Mouse (Mus musculus) fibroblast of lung, adult 2 months (primary cell): ENCODE measurements around the gene Fbxw5.
"Not testable (repeated sequence)": the region's sequence is repeated elsewhere in the genome, so short reads cannot be mapped to it uniquely, and the experiment has no call there.

Source experiments
- DNase-seq: peaks from one replicate; pipeline ENCODE4 v3.0.0-alpha.2; 2011; ENCODE audit warnings: low read depth

The Fbxw5 gene

DNA sequence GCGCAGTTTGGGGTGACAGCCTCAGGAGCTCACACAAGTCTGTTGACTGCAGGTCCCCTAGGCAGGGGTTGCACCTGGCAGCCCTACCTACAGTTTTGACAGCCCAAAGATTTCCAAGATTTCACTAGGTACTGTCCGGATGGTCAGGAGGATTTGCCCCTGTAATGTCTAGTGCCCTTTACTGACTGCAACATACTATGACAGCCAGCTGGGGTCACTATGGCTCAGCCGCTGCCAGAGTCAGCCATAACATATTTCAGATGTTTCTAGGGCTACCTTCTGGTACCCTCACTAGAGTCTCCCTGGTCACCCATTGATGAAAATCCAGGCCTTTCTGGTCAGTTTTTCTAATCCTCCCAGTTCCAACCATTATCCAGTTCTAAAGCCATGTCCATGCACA is 9.4 kb downstream of the Fbxw5 start:
- no peak for DNase-seq

DNA sequence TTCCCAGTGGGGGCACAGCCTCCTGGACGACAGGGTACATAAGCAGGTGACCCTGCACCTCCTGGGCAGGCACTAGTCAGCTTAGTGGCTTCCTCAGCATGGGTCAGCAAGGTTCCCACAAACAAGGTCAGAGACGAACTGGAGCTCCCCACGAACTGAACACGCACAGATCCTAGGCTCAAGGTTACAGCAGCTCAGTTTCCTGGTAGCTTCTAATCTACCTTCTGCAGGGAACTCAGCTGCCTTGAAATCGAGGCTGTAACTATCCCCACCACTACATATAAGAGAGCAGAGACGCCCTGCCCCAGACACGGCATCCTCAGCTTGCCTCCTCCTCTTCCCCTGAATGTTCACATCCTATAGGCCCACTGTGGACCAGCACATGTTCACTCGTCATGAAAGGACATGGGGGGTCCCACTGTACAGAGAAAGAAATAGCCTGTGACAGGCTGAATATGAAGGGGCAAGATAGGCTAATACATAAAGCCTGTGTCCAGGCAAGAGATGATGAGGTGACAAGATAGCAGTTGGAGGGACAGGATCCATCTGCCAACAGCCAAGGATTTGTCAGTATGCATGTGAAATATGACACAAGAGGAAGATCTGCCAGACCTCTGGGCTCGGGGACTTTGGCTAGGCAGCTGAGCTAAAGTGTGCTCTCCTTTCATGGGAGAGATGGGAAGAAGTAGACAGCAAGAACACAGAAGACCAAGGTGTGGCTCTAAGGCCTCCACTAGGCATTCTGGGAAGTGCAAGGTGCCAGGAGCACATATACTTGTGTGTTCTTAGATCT is 26.2 kb downstream of the Fbxw5 start:
- no peak for DNase-seq

GRCm38 (mm10) chr2:25533707-25534106 is 33.2 kb downstream of the Fbxw5 start:
- peak; percentile 35 for DNase-seq

GRCm38 (mm10) chr2:25534178-25534865 is 33.8 kb downstream of the Fbxw5 start:
- DNase-seq: peak; percentile 98

DNA sequence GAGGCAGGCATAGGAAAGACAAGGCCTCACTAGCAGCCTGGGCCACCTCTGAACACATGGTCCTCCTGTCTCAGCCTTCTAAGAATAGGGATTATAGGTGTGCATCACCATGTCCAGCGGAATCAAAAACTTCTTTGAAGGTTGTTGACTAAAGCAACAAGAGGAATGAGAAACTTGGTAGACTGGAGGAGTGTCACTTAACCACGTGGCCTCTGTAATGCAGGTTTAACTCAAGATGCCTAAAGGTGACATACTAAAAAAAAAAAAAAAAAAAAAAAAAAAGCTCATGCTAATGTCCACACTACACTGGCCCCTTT is 34.3 kb downstream of the Fbxw5 start:
- no peak for DNase-seq

DNA sequence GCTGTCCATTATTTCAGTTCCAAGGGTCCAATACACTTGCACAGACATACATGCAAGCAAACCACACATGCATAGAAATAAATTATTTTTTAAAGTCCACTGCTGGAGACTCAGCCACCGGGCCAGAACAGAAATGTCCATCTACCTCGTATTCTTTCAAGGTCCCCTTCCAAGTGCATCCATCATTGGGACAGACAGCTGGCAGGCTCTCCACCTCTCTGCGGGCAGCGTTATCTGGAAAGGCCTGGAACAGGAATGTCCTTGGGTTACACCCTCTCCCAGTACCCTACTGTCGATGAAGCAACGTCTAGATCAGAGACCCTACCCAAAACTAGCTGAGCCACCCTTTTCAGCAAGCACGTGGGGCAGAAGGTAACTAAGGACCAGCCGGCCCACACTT is 36.0 kb downstream of the Fbxw5 start:
- no peak for DNase-seq

- peak; percentile 96 for DNase-seq
These were observed 40.0 kb downstream of the Fbxw5 start for GRCm38 (mm10) chr2:25540541-25540948.

DNA sequence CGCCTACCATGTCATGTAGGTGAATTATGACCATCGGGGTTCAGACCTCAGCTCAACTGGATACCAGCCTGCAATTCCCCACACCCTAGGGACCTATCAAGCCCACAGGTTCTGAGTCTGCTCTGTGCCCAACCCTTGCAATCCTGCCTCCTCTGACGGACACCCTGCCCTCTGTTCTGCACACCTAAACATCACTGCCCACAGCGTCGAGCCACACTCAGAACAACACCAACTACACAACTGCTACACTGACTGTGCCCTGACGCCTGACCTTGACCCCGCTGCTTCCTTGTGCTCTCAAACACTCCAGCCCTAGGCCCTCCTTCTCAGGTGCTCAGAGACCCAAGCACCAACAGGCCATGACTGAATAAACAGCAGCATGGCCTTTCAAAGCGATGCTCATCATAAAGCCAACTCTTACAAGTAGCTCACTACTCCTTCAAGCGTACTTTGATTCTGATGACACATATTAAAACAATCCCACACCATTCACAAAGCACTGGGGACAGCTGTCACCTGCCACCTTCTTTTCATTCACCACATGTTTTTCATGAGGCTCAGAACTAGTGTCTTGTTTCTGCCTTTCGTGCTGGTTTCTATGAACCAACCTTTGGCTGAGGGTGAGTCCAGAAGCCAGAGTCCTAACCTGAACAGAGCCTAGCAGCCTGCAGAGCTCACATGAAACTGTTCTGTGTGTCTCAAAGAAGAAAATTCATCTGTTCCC is 41.3 kb downstream of the Fbxw5 start:
- DNase-seq: no peak

- no peak for DNase-seq
These were observed 45.7 kb downstream of the Fbxw5 start for GRCm38 (mm10) chr2:25545996-25546810.

DNA sequence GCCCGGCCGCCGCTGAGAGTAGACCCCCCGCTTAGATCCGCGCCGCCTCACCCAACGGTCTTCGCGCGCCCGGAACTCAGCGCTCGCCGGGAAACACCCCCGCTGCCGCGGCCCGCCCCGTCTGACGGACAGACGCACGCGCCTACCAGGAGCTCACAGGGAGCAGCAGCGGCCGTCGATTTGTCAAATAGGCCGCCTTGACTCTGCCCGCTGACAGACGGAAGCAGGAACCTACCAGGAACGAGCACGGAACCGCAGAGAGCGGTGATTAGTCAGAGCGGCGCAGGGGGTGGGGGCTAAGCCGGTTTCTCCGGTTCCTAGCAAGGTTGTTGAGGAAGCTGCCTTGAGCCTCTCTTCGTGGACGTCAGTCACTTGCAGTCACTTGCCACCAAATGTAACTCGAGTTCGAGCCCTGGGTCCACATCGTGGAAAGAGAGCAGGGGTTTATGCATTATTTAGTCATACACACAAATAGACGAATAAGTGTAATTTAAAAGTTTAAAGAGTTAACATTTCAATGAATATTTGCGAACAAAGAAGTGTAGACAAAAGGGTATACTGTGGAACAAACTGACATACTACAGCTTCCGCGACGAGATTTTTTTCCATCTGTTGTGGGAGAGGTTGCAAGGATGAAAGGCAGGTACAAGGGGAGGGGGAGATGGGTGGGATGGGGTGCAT is 46.4 kb downstream of the Fbxw5 start, which contains the start of gene Traf2:
Gene Traf2 (minus strand): TSS at position 130 of the 681 bp plus-strand sequence.
- peak; percentile 98 for DNase-seq

- no peak for DNase-seq
These were observed 48.8 kb downstream of the Fbxw5 start for GRCm38 (mm10) chr2:25549021-25549991.

GRCm38 (mm10) chr2:25551186-25551585 is 50.6 kb downstream of the Fbxw5 start:
- no peak for DNase-seq

DNA sequence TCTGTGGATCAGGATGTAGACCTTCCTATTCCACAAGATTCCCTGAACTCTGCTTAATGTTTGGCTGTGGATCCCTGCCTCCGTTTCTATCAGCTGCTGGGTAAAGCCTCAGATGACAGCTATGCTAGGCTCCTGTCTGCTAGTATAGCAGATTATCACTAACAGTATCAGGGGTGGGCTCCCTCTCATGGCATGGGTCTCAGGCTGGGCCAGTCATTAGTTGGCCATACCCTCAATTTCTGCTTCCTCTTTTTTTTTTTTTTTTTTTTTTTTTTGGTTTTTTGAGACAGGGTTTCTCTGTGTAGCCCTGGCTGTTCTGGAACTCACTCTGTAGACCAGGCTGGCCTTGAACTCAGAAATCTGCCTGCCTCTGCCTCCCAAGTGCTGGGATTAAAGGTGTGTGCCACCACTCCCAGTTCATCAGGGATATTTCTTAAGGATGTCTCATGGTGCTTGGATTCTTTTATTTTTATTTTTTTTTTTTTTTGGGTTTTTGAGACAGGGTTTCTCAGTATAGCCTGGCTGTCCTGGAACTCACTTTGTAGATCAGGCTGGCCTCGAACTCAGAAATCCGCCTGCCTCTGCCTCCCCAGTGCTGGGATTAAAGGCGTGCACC is 52.7 kb downstream of the Fbxw5 start:
- DNase-seq: not testable (repeated sequence)
